Mouse (Mus musculus) embryonic facial prominence, embryonic 15.5 days (tissue): ENCODE data around the gene Cept1. TPM values are rescaled to one million over a fixed set of nuclear protein-coding genes. Genes with fewer than 3 reads are reported as not detected.
"Not testable (repeated sequence)": the region's sequence is repeated elsewhere in the genome, so short reads cannot be mapped to it uniquely, and the experiment has no call there.

ENCODE experiments used
- ATAC-seq: fragments of 200-750 bp; cut with Nextera tagmentation; 2 replicates; pipeline ENCODE4 v1.8.0; 2017; ENCODE audit warnings: low read depth, moderate TSS enrichment; ENCODE audit not compliant: insufficient number of reproducible peaks, low FRiP score, low TSS enrichment
- H3K27ac ChIP-seq: fragments of 300-500 bp; sonication (generic); replicated peaks from 2 replicates; pipeline ENCODE4 v1.5.1; 2015; ENCODE audit warnings: mild to moderate bottlenecking, inconsistent platforms
- H3K27me3 ChIP-seq: fragments of 300-500 bp; sonication (generic); 2 replicates; pipeline ENCODE4 v1.6.1; 2015; ENCODE audit warnings: inconsistent platforms
- H3K36me3 ChIP-seq: fragments of 300-500 bp; sonication (generic); 2 replicates; pipeline ENCODE4 v1.6.1; 2015; ENCODE audit warnings: mild to moderate bottlenecking, inconsistent platforms
- H3K4me1 ChIP-seq: fragments of 300-500 bp; sonication (generic); 2 replicates; pipeline ENCODE4 v1.6.1; 2015; ENCODE audit warnings: inconsistent platforms
- H3K4me2 ChIP-seq: fragments of 300-500 bp; sonication (generic); replicated peaks from 2 replicates; pipeline ENCODE4 v1.6.1; 2015; ENCODE audit warnings: mild to moderate bottlenecking, inconsistent platforms
- H3K4me3 ChIP-seq: fragments of 300-500 bp; sonication (generic); replicated peaks from 2 replicates; pipeline ENCODE4 v1.5.1; 2015; ENCODE audit warnings: mild to moderate bottlenecking, inconsistent platforms
- H3K9ac ChIP-seq: fragments of 300-500 bp; sonication (generic); 2 replicates; pipeline ENCODE4 v1.6.1; 2015; ENCODE audit warnings: inconsistent platforms
- H3K9me3 ChIP-seq: fragments of 300-500 bp; sonication (generic); replicated peaks from 2 replicates; pipeline ENCODE4 v1.6.1; 2016; ENCODE audit warnings: inconsistent platforms
- WGBS: fragments of 180-500 bp; shearing (Covaris S2); methylation state at CpG from one replicate; pipeline ENCODE4 v1.1.7; 2015; 5-methylcytosine and 5-hydroxymethylcytosine counted together
- polyA plus RNA-seq: library from polyadenylated mRNA; unstranded; fragments of >200 nt; fragmentation: Nextera tagmentation; extraction: Ambion mirVana; gene quantifications from 2 replicates; pipeline ENCODE4 v1.2.1, GENCODE M21; 2015

The Cept1 gene
- polyA plus RNA-seq, result 63.2 and 64.4 TPM in 2 replicates

DNA sequence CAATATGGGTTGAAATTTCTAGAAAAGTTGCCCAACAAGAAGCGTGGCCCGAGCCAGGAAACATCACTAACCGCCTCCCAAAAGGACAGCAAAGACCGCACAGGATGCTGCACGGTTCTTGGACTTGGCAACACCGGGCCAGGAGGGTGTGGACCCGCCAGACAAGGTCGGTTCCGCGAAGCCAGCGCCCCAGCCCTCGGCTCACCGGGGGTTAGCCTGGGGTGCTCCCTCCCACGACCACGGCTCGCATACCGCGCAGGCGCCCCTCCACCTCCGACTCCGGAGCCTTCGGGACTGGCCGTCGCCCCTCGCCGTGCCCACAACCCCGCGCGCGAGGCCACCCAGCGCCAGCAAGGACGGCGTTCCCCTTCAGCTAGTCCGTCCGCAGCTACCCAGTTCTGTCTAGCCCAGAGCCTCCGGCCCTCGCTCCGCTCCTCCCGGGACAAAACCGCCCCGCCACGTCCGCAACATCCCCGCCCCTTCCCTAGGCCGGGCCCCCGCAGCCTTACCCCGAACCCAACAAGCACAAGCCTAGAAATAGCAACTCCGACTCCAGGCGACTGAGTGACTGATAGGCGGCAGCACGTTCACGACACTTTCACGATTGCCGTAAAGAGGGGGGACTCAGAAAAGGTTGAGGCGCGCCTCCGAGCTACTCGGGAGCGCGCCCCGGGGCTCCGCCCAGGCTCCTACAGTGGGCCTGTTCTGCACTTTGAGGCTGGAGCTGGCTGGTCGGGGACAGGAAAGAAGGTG, at the start of gene Cept1, which contains the start of gene Dram2:
Gene Cept1, minus strand, starts transcription at position 632 of the 753 bp plus-strand sequence.
Gene Dram2, plus strand, starts transcription at position 628 of the 753 bp plus-strand sequence.
- H3K9me3 ChIP-seq, result no peaks in the 10 kb centered on the region
- peak within 1 kb of the TSS; percentile 99 for H3K27ac ChIP-seq
- peaks cover 7% of the 10 kb centered on the region for H3K4me1 ChIP-seq
- H3K27me3 ChIP-seq, result no peaks in the 10 kb centered on the region
- H3K4me3 ChIP-seq, result peak within 1 kb of the TSS; percentile 84
- peaks cover 5% of the 10 kb centered on the region; the same call in 1 of the 2 replicates for H3K36me3 ChIP-seq
- peak within 1 kb of the TSS; percentile 52 for H3K4me2 ChIP-seq
- peak within 1 kb of the TSS; percentile 72 for H3K9ac ChIP-seq
- ATAC-seq, result peak; percentile 95
- WGBS, result under 1% methylated on average over 63 of the region's 63 CpGs

DNA sequence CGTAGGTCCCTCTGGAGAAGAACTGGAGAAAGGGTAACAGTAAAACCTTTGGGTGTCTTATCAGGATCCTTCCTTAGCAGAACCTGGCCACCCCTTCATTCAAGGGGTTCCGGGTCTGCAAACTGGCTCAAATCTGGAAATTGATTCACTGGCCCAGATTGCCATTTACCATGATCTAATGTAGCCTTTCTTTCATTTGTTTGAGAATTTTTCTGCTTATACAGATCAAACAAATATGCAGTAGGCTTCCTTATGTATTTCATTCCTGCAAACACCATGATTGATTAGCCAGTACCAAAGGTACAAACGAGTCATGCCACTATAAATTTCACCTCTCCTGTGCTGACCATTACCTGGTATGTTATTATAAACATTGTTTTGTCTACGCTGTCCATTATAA, 46.0 kb upstream of the Cept1 start:
- H3K9ac ChIP-seq, H3K4me1 ChIP-seq, H3K27me3 ChIP-seq, H3K36me3 ChIP-seq, ATAC-seq, H3K27ac ChIP-seq, H3K4me2 ChIP-seq, H3K9me3 ChIP-seq, H3K4me3 ChIP-seq: not testable (repeated sequence)
- 84% methylated on average over 4 of the region's 4 CpGs for WGBS

DNA sequence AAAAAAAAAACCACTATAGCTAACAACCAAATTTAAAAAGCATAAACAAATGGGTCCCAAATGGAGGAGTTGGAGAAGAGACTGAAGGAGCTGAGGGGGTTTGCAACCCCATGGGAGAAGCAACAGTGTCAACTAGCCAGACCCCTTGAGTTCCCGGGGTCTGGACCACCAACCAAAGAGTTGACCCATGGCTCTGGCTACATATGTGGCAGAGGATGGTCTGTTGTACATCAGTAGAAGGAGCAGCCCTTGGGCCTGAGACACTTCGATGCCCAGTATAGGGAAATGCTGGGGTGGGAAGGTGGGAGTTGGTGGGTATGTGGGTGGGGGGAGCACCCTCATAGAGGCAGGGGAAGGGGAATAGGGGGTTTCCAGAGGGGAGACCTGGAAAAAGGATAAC, 31.7 kb upstream of the Cept1 start:
- Histone ChIP-seq H3K9ac (no peak overlapping the region), H3K27ac (no peak overlapping the region), H3K36me3 (no peaks in the 10 kb centered on the region), H3K4me1 (no peaks in the 10 kb centered on the region), H3K9me3 (no peaks in the 10 kb centered on the region), H3K4me3 (no peak overlapping the region), H3K4me2 (no peak overlapping the region), H3K27me3 (no peaks in the 10 kb centered on the region)
- no peak for ATAC-seq
- 96% methylated on average over 2 of the region's 2 CpGs for WGBS

DNA sequence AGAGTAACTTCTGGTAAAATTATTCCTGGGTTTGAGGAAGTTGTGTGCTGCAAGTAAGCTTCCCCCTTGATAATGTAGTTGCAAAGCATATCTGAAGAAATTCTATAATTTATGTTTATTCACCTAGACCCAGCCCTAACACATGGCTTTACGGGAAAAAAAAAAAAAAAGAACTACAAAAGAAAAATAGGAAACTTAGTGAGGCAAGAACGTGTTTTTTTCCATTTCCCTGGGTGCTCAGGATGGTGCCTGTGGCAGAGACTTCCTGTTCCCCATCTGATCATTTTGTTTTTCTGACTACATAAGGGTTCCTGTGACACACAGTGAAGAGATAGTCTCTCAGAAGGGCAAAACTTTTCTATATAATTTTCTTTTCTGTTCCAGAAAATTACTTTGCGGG, 25.6 kb upstream of the Cept1 start:
- Histone ChIP-seq H3K27ac (no peak overlapping the region), H3K27me3 (no peaks in the 10 kb centered on the region), H3K4me1 (no peaks in the 10 kb centered on the region), H3K9ac (no peak overlapping the region), H3K4me3 (no peak overlapping the region), H3K36me3 (peaks cover 7% of the 10 kb centered on the region; the same call in 1 of the 2 replicates), H3K9me3 (no peaks in the 10 kb centered on the region), H3K4me2 (no peak overlapping the region)
- no peak for ATAC-seq
- 81% methylated on average over 3 of the region's 3 CpGs for WGBS

DNA sequence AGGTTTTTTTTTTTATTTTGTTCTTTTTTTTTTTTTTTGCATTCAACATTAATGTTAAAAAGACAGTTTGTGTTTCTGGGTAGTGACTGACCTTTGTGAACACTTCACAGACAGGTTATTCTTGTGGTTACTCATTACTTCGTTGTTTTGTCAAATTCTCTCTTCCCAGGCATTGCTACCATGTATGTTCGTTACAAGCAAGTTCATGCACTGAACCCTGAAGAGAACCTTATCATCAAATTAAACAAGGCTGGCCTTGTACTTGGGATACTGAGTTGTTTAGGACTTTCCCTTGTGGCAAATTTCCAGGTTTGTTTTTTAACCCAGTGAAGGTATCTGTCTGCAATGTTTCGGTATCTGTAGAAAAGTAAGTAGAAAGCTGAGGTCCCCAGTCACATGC, 18.3 kb upstream of the Cept1 start:
- no peaks in the 10 kb centered on the region for H3K9me3 ChIP-seq
- H3K36me3 ChIP-seq, result peaks cover 4% of the 10 kb centered on the region; the same call in 1 of the 2 replicates
- no peak for ATAC-seq
- no peak overlapping the region for H3K4me2 ChIP-seq
- H3K9ac ChIP-seq, result no peak overlapping the region
- no peak overlapping the region for H3K4me3 ChIP-seq
- H3K27me3 ChIP-seq, result no peaks in the 10 kb centered on the region
- no peak overlapping the region for H3K27ac ChIP-seq
- no peaks in the 10 kb centered on the region for H3K4me1 ChIP-seq
- 92% methylated on average over 3 of the region's 3 CpGs for WGBS

DNA sequence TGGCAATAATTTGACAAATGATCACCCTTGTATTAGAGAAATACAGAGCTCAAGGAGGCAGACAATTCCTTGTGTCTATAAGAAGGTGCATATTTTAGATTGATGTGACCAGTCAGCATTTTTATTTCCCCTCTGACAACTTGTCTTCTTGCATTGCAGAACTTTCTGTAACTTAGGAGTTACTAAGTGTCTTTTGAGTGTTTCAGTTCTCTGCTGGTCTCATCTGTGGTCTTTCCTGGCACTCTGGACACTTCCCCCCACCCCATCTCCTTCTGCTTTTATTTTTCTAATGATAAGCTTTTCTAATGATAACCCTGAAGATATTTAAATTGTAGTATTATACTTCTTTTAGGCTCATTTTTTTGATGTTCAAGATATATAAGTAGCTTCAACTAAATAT, 10.7 kb upstream of the Cept1 start:
- Histone ChIP-seq H3K36me3 (peaks cover 13% of the 10 kb centered on the region), H3K9me3 (no peaks in the 10 kb centered on the region), H3K4me2 (no peak overlapping the region), H3K4me3 (no peak overlapping the region), H3K27ac (no peak overlapping the region), H3K9ac (no peak overlapping the region), H3K4me1 (no peaks in the 10 kb centered on the region), H3K27me3 (no peaks in the 10 kb centered on the region)
- ATAC-seq, result no peak

DNA sequence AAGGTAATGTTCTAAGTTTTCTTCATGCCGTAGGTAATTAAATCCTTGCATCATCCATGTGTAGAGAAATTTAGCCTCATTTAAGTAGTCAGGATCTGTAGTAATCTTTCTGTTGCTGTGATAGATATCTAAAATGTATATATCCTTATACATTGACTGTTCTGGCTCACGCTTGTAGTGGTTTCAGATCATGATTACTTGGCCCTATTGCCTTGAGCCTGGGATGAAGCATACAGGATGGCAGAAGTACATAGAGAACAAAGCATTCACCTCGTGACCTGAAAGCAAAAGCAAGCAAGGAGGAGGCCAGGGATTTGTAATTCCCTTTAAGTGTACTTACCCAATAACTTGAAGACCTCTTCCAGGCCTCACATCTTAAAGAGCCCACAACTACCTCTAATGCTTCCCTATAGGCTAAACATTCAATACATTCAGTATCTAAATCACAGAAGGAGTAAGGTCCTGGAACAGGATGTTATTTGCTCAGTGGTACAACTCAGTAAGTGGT, 8.2 kb upstream of the Cept1 start:
- no peaks in the 10 kb centered on the region for H3K4me1 ChIP-seq
- H3K27ac ChIP-seq, result no peak overlapping the region
- no peak for ATAC-seq
- no peak overlapping the region for H3K4me2 ChIP-seq
- no peaks in the 10 kb centered on the region for H3K27me3 ChIP-seq
- no peaks in the 10 kb centered on the region for H3K9me3 ChIP-seq
- H3K36me3 ChIP-seq, result peaks cover 21% of the 10 kb centered on the region
- WGBS, result 84% methylated on average over 3 of the region's 3 CpGs
- H3K9ac ChIP-seq, result no peak overlapping the region
- H3K4me3 ChIP-seq, result no peak overlapping the region

DNA sequence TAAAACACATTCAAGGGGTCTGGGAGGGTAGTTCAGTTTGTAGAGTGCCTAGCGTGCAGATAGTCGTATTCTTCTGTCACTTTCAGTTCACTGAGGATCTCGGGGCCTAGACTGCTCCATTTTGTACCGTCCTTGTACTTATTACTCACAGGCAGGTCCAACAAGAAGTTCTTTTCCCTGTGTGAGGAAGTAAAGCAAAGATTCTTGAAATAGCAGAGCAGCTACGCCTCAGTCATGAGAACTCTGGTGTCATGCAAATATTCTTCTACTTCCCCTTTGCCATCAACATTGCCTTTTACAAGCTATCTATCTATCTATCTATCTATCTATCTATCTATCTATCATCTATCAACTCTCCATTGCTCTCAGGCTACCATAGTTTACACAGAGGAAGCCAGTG, 5.8 kb upstream of the Cept1 start:
- 87% methylated on average over 5 of the region's 5 CpGs for WGBS
- H3K4me1 ChIP-seq, result no peaks in the 10 kb centered on the region
- H3K9ac ChIP-seq, result no peak overlapping the region
- peaks cover 21% of the 10 kb centered on the region for H3K36me3 ChIP-seq
- no peak overlapping the region for H3K4me3 ChIP-seq
- no peaks in the 10 kb centered on the region for H3K9me3 ChIP-seq
- no peak for ATAC-seq
- H3K27me3 ChIP-seq, result no peaks in the 10 kb centered on the region
- no peak overlapping the region for H3K4me2 ChIP-seq
- no peak overlapping the region for H3K27ac ChIP-seq

DNA sequence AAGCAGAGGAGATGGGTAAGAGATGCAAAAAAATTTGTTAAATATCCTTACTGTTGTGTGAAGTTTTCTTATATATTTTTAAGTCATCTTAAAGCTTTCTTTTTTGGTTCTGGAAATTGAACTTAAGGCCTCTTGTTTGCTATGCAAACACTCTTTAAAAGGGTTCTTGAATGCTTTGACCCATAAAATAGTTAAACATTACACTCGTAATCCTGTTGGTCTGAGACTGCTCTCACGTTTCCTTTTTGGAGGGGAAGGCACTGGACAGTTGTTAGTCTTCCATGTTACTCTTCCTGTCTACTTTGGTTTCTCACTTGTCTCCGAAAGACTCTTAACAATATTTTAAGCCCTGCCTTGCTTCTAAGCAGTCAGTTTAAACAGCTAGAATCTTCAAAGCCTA, 1.4 kb upstream of the Cept1 start:
- Histone ChIP-seq H3K4me1 (peaks cover 7% of the 10 kb centered on the region), H3K9ac (no peak overlapping the region), H3K27ac (no peak overlapping the region), H3K9me3 (no peaks in the 10 kb centered on the region), H3K4me2 (no peak overlapping the region; the same call in 1 of the 2 replicates), H3K27me3 (no peaks in the 10 kb centered on the region), H3K4me3 (no peak overlapping the region), H3K36me3 (peaks cover 12% of the 10 kb centered on the region)
- 32% methylated on average over 3 of the region's 3 CpGs for WGBS
- no peak for ATAC-seq

DNA sequence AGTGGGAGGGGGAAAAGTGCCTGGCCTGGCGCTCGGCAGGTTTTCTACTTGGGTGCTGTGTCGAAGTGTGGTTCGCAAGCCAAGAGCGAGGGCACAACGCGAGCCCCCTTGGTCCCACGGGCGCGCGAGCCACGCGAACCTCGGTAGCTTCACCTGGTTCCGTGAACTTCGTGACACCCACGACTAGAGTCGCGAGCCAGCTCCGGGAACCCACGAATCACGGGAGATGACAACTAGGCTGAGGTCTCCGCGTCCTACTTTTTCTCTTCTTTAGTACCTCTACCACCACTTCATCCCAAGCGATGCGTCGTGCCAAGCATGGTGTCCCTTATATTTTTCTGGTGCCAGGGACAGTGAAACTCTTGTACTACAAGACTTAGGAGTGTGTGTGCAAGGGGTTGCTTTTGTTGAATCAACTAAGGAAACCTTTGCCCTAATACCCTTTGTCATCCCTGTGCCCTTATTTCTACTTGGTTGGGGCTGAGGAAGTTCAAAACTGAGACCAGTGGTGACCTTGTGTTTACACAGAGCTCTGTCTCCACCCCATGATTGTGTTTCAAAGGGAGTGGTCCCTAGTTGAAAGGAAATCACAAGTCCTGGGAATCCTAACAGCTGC, 430 bp upstream of the Cept1 start:
- H3K4me3 ChIP-seq, result peak overlapping the region; percentile 84
- H3K4me1 ChIP-seq, result peaks cover 7% of the 10 kb centered on the region
- H3K27ac ChIP-seq, result peak overlapping the region; percentile 99
- 0% methylated on average over 27 of the region's 27 CpGs for WGBS
- H3K9me3 ChIP-seq, result no peaks in the 10 kb centered on the region
- peaks cover 7% of the 10 kb centered on the region; the same call in 1 of the 2 replicates for H3K36me3 ChIP-seq
- no peaks in the 10 kb centered on the region for H3K27me3 ChIP-seq
- peak overlapping the region; percentile 72 for H3K9ac ChIP-seq
- ATAC-seq, result 0 out of 2 replicates have a peak, but pooled peaks have one; percentile 29
- H3K4me2 ChIP-seq, result peak overlapping the region; percentile 52

DNA sequence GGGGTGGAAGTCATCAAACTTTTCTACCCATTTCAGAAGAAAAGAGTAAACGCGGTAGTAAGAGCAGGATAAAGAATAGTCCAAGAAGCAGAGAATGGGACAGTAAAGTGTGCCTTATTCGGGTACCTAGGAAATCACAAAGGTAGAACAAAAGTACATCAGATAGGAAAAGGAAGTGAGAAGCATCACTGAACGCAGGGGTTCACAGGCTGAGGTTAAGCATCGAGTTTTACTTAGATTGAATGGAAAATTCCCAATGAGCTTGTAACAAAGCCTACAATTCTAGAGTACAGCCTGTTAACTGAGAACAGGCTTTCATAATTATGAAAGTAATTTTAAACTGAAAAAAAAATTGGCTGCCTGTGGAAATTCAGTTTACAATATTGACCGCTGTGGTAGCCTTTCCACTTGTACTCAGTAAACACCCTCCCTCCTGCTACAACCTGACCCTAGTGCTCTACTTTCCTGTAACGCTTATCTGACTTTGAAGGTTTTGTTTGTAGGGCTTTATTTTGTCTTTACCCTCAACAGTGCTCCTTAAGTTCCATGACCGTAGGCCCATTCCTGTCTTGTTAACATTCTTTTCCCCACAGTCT, 2.8 kb downstream of the Cept1 start:
- Histone ChIP-seq H3K27ac (no peak overlapping the region), H3K4me3 (no peak overlapping the region), H3K4me1 (peaks cover 7% of the 10 kb centered on the region), H3K9me3 (no peaks in the 10 kb centered on the region), H3K27me3 (no peaks in the 10 kb centered on the region), H3K4me2 (no peak overlapping the region), H3K9ac (no peak overlapping the region), H3K36me3 (no peaks in the 10 kb centered on the region)
- ATAC-seq, result no peak
- WGBS, result 83% methylated on average over 8 of the region's 8 CpGs
